Mouse (Mus musculus): ENCODE results near the gene Abcg4. TPM values are rescaled to one million over a fixed set of nuclear protein-coding genes. Genes with fewer than 3 reads are reported as not detected.
"Not testable (repeated sequence)": the region's sequence is repeated elsewhere in the genome, so short reads cannot be mapped to it uniquely, and the experiment has no call there.

Abcg4 gene
- polyA plus RNA-seq, 1 experiment from 2014 or later, result 20.1 TPM

DNA sequence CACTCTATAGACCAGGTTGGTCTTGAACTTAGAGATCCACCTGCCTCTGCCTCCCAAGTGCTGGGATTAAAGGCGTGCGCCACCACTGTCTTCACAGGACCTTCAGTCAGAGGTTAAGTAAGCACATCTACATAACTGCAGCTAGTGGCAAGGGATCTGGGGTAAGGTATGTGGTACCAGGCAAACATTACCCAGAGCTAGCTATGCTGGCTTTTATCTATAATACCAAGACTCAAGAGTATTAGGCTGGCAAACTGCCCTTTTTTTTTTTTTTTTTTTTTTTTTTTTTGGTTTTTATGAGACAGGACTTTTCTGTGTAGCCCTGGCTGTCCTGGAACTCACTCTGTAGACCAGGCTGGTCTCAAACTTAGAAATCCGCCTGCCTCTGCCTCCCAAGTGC lies 11.6 kb upstream of the Abcg4 start:
- not testable (repeated sequence) for DNase-seq; H3K4me3 ChIP-seq (replicated peaks; ENCODE audit: low read depth, low read length); H3K9me3 ChIP-seq (ENCODE audit: control insufficient read depth, low read length); H3K4me2 ChIP-seq (ENCODE audit: low read length); H3K9ac ChIP-seq (replicated peaks; ENCODE audit: low read length); H3K4me1 ChIP-seq (ENCODE audit: control insufficient read depth, insufficient read depth, low read length); ATAC-seq (ENCODE audit: low FRiP score, low TSS enrichment); H3K27me3 ChIP-seq (ENCODE audit: control insufficient read depth, insufficient read depth, low read length); H3K27ac ChIP-seq (replicated peaks; ENCODE audit: low read depth, low read length)
- 97% methylated on average over 3 of the region's 3 CpGs for WGBS
- peaks cover 74% of the 10 kb centered on the region for H3K36me3 ChIP-seq (ENCODE audit: control insufficient read depth, insufficient read depth, low read length)

DNA sequence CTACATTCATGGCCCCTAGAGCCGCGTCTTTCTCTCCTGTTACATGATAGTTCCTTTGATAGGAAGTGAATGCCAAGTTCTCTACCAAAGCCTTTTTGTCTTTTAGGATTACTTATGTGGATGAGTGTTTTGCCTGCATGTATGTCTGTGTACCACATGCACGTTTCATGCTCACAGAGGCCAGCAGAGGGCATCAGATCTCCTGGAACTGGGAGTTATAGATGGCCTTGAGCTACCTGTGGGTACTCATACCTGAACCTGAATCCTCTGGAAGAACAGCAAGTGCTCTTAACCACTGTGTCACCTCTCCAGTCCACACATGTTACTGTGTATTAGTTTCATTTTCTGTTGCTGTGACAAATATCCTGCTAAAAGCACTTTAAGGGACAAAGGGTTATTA lies 4.1 kb upstream of the Abcg4 start:
- no peak overlapping the region for H3K9ac ChIP-seq (replicated peaks; ENCODE audit: low read length)
- no peak for ATAC-seq (ENCODE audit: low FRiP score, low TSS enrichment)
- no peak overlapping the region for H3K4me2 ChIP-seq (ENCODE audit: low read length)
- peaks cover 12% of the 10 kb centered on the region; the same call in 1 of the 2 replicates for H3K4me1 ChIP-seq (ENCODE audit: control insufficient read depth, insufficient read depth, low read length)
- H3K27me3 ChIP-seq (ENCODE audit: control insufficient read depth, insufficient read depth, low read length), result no peaks in the 10 kb centered on the region
- no peak overlapping the region for H3K27ac ChIP-seq (replicated peaks; ENCODE audit: low read depth, low read length)
- peak; percentile 74 for DNase-seq
- WGBS, result 68% methylated on average over 3 of the region's 3 CpGs
- H3K9me3 ChIP-seq (ENCODE audit: control insufficient read depth, low read length), result no peaks in the 10 kb centered on the region
- no peak overlapping the region for H3K4me3 ChIP-seq (replicated peaks; ENCODE audit: low read depth, low read length)
- H3K36me3 ChIP-seq (ENCODE audit: control insufficient read depth, insufficient read depth, low read length), result peaks cover 64% of the 10 kb centered on the region

DNA sequence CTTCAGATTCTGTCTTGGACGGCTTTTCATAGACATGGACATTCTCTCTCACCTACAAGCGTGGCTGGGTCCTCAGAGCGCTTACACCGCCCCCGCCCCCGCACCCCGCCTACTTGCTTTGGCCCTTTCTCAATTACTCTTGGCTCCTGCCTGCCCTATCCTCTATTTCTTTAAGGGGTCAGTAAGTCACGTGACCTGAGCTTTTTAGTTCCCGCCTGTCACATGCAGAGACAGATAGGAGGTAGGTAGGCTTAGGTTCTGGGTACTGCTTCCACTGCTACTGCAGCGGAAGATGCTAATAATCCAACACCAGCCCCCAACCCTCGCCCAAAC lies 510 bp upstream of the Abcg4 start:
- Histone ChIP-seq H3K4me3 (replicated peaks; ENCODE audit: low read depth, low read length) (peak overlapping the region; percentile 88), H3K36me3 (ENCODE audit: control insufficient read depth, insufficient read depth, low read length) (peaks cover 35% of the 10 kb centered on the region), H3K9me3 (ENCODE audit: control insufficient read depth, low read length) (no peaks in the 10 kb centered on the region), H3K27me3 (ENCODE audit: control insufficient read depth, insufficient read depth, low read length) (no peaks in the 10 kb centered on the region), H3K4me1 (ENCODE audit: control insufficient read depth, insufficient read depth, low read length) (peaks cover 23% of the 10 kb centered on the region; the same call in 1 of the 2 replicates), H3K4me2 (ENCODE audit: low read length) (peak overlapping the region; percentile 90), H3K27ac (replicated peaks; ENCODE audit: low read depth, low read length) (peak overlapping the region; percentile 84), H3K9ac (replicated peaks; ENCODE audit: low read length) (peak overlapping the region; percentile 96)
- WGBS, result 6% methylated on average over 11 of the region's 11 CpGs
- ATAC-seq (ENCODE audit: low FRiP score, low TSS enrichment) (no peak), DNase-seq (peak; percentile 40)

DNA sequence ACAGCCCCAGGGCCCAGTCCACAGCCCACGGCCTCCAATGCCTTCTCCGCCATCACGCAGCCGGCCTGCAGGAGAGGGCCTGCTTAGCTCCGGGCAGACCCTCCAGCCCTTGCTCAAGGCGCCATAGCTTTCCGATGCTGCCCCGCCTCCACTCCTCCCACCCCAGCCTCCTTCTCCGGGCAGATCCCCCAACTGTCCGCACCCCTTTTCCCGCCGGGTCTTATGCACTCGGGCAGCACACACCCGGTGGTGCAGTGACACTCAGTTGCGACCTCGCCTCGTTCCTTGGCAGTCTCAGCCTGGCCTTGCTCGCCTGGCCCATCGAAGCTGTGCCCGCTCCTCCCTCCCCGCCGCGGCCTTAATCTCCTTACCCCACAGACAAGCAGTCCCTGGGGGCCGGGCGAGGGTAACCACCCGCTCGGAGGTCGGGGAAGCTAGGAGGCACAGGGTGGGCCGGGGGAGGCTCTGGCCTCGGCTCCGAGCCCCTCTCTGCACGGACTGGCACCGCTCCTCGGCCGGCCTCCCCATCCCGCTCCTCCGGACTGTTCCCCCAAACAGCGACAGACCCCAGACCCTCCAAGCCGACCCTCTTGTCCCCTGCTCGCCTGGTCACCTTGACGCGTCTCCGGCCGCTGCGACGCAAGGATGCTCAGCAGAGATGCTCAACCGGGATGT lies 877 bp downstream of the Abcg4 start:
- peak overlapping the region; percentile 88 for H3K4me3 ChIP-seq (replicated peaks; ENCODE audit: low read depth, low read length)
- peak overlapping the region; percentile 96 for H3K9ac ChIP-seq (replicated peaks; ENCODE audit: low read length)
- H3K4me1 ChIP-seq (ENCODE audit: control insufficient read depth, insufficient read depth, low read length), result peaks cover 23% of the 10 kb centered on the region; the same call in 1 of the 2 replicates
- no peaks in the 10 kb centered on the region for H3K27me3 ChIP-seq (ENCODE audit: control insufficient read depth, insufficient read depth, low read length)
- WGBS, result under 1% methylated on average over 47 of the region's 47 CpGs
- ATAC-seq (ENCODE audit: low FRiP score, low TSS enrichment), result peak; percentile 71
- H3K9me3 ChIP-seq (ENCODE audit: control insufficient read depth, low read length), result no peaks in the 10 kb centered on the region
- peak overlapping the region; percentile 84 for H3K27ac ChIP-seq (replicated peaks; ENCODE audit: low read depth, low read length)
- peak; percentile 80 for DNase-seq
- H3K4me2 ChIP-seq (ENCODE audit: low read length), result peak overlapping the region; percentile 90
- H3K36me3 ChIP-seq (ENCODE audit: control insufficient read depth, insufficient read depth, low read length), result peaks cover 25% of the 10 kb centered on the region

DNA sequence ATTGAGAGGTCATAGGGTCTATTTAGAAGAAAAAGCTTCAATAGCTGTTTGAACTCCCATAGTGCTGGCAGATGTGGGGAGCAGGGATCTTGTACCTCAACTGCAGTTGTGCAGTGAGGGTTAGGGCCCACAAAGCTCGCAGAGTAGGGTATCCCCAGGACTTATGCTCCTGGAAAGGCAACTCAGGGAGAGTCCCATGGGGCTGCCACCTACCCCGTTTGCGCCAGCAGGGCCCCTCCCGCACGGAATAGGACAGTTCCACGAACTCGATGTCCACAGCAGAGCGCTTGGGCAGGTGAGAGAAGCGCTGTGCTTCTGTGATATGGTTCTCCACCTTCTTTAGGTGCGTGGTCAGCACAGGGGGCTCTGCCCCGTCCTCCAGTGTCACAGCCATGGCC lies 1.4 kb downstream of the Abcg4 start:
- peak overlapping the region; percentile 84 for H3K27ac ChIP-seq (replicated peaks; ENCODE audit: low read depth, low read length)
- no peaks in the 10 kb centered on the region for H3K27me3 ChIP-seq (ENCODE audit: control insufficient read depth, insufficient read depth, low read length)
- ATAC-seq (ENCODE audit: low FRiP score, low TSS enrichment) (no peak), DNase-seq (peak; percentile 41)
- peak overlapping the region; percentile 90 for H3K4me2 ChIP-seq (ENCODE audit: low read length)
- H3K9me3 ChIP-seq (ENCODE audit: control insufficient read depth, low read length), result no peaks in the 10 kb centered on the region
- peak overlapping the region; percentile 88 for H3K4me3 ChIP-seq (replicated peaks; ENCODE audit: low read depth, low read length)
- H3K9ac ChIP-seq (replicated peaks; ENCODE audit: low read length), result peak overlapping the region; percentile 96
- WGBS, result 2% methylated on average over 11 of the region's 11 CpGs
- peaks cover 23% of the 10 kb centered on the region; the same call in 1 of the 2 replicates for H3K4me1 ChIP-seq (ENCODE audit: control insufficient read depth, insufficient read depth, low read length)
- H3K36me3 ChIP-seq (ENCODE audit: control insufficient read depth, insufficient read depth, low read length), result peaks cover 20% of the 10 kb centered on the region; the same call in 1 of the 2 replicates

DNA sequence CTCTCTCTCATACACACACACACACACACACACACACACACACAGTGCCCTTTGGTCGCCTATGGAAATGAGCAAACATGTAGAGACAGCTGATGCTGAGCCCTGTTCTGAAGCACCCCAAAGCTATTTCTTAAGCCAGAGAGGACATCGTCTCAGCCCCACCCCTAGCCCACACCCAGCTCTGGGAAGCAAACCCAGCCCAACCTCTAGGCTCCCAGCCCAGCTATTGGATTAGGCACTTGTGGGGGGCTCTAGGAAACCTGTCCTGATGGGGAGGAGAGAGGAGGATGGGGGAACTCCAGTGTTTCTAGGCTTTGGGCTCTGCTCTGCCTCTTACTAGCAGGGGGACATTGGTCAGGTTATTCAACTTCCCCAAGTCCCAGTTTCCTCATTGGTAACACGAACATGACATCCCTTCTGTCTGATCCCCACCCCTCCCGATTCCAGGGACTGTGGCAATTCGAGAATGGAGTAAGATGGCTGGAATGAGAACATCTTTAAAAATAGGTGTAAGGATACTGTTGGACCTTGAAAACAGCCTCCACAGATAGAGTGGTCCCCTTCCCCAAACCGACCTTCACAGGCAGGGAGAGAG lies 2.1 kb downstream of the Abcg4 start:
- ATAC-seq (ENCODE audit: low FRiP score, low TSS enrichment), result no peak
- Histone ChIP-seq H3K9ac (replicated peaks; ENCODE audit: low read length) (peak overlapping the region; percentile 96), H3K9me3 (ENCODE audit: control insufficient read depth, low read length) (no peaks in the 10 kb centered on the region), H3K4me1 (ENCODE audit: control insufficient read depth, insufficient read depth, low read length) (peaks cover 23% of the 10 kb centered on the region; the same call in 1 of the 2 replicates), H3K27ac (replicated peaks; ENCODE audit: low read depth, low read length) (no peak overlapping the region), H3K4me3 (replicated peaks; ENCODE audit: low read depth, low read length) (peak overlapping the region; percentile 88), H3K4me2 (ENCODE audit: low read length) (peak overlapping the region; percentile 90), H3K36me3 (ENCODE audit: control insufficient read depth, insufficient read depth, low read length) (peaks cover 16% of the 10 kb centered on the region), H3K27me3 (ENCODE audit: control insufficient read depth, insufficient read depth, low read length) (no peaks in the 10 kb centered on the region)
- no peak for DNase-seq
- 8% methylated on average over 6 of the region's 6 CpGs for WGBS

DNA sequence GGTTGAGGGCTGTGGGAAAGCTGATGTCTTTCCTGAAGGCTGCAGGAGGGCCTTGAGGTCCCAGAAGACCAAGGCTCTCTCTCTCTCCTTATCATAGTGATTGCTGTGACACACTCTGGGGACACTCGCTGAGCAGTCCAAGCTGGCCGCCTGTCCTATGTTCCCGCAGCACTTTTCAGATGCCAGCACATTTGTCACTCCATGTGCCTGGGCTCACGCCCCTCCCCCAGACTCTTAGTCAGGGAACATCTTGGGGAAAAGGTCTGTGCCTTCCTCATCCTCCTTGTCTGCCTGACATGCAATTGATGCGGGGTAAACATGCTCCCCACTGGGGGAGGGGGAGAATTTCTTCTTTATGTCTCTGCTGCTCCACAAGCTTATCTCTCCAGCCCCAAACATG lies 5.2 kb downstream of the Abcg4 start:
- no peak for DNase-seq
- 72% methylated on average over 5 of the region's 5 CpGs for WGBS
- peaks cover 11% of the 10 kb centered on the region; the same call in 1 of the 2 replicates for H3K4me1 ChIP-seq (ENCODE audit: control insufficient read depth, insufficient read depth, low read length)
- H3K36me3 ChIP-seq (ENCODE audit: control insufficient read depth, insufficient read depth, low read length), result peaks cover 39% of the 10 kb centered on the region
- no peak overlapping the region for H3K27ac ChIP-seq (replicated peaks; ENCODE audit: low read depth, low read length)
- H3K9me3 ChIP-seq (ENCODE audit: control insufficient read depth, low read length), result no peaks in the 10 kb centered on the region
- no peak for ATAC-seq (ENCODE audit: low FRiP score, low TSS enrichment)
- H3K4me3 ChIP-seq (replicated peaks; ENCODE audit: low read depth, low read length), result no peak overlapping the region
- no peaks in the 10 kb centered on the region for H3K27me3 ChIP-seq (ENCODE audit: control insufficient read depth, insufficient read depth, low read length)
- no peak overlapping the region for H3K9ac ChIP-seq (replicated peaks; ENCODE audit: low read length)
- H3K4me2 ChIP-seq (ENCODE audit: low read length), result no peak overlapping the region

DNA sequence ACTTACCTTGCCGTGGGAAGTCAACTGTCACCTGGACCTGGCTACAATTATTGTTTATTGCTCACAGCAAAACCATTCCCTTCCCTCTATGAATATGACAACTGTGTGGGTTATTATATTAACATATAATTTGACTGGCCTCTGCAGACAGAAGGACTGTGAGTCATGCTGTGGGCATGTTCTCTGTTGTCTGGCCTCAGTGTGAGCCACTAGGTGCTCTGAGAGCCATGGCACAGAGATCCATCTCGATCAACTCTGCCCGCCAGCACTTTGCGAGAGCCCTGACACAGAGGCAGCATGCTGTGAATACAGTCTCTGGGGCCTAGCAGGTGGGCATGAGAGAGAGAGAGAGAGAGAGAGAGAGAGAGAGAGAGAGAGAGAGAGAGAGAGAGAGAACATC lies 18.4 kb downstream of the Abcg4 start:
- H3K4me1 ChIP-seq (ENCODE audit: control insufficient read depth, insufficient read depth, low read length), result peaks cover 17% of the 10 kb centered on the region
- no peak for DNase-seq
- H3K36me3 ChIP-seq (ENCODE audit: control insufficient read depth, insufficient read depth, low read length), result peaks cover 22% of the 10 kb centered on the region

DNA sequence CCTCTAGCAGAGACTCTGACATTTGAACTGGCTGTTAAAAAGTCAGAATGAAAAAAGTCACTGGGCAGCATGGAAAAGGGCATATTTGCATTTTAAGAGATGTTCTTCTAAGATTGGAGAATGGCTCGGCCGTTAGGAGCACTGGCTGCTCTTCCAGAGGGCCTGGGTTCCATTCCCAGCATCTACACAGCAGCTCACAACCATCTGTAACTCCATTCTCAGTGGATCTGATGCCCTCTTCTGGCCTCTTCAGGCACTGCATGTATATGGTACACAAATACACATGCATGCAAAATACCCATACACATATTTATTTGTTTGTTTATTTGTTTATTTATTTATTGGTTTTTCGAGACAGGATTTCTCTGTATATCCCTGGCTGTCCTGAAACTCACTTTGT lies 19.3 kb downstream of the Abcg4 start:
- ATAC-seq (ENCODE audit: low FRiP score, low TSS enrichment), result no peak
- 83% methylated on average over 3 of the region's 3 CpGs for WGBS

More for the DNA sequence above, 18.4 kb downstream of the Abcg4 start:
- WGBS, result 89% methylated on average over 4 of the region's 4 CpGs
- Histone ChIP-seq H3K4me3 (replicated peaks; ENCODE audit: low read depth, low read length) (no peak overlapping the region), H3K27ac (replicated peaks; ENCODE audit: low read depth, low read length) (no peak overlapping the region), H3K9me3 (ENCODE audit: control insufficient read depth, low read length) (no peaks in the 10 kb centered on the region), H3K9ac (replicated peaks; ENCODE audit: low read length) (no peak overlapping the region), H3K27me3 (ENCODE audit: control insufficient read depth, insufficient read depth, low read length) (no peaks in the 10 kb centered on the region), H3K4me2 (ENCODE audit: low read length) (no peak overlapping the region)
- ATAC-seq (ENCODE audit: low FRiP score, low TSS enrichment), result no peak

More for the DNA sequence above, 19.3 kb downstream of the Abcg4 start:
- Histone ChIP-seq H3K27me3 (ENCODE audit: control insufficient read depth, insufficient read depth, low read length) (no peaks in the 10 kb centered on the region), H3K9ac (replicated peaks; ENCODE audit: low read length) (no peak overlapping the region), H3K27ac (replicated peaks; ENCODE audit: low read depth, low read length) (no peak overlapping the region), H3K4me2 (ENCODE audit: low read length) (no peak overlapping the region), H3K4me3 (replicated peaks; ENCODE audit: low read depth, low read length) (no peak overlapping the region), H3K4me1 (ENCODE audit: control insufficient read depth, insufficient read depth, low read length) (peaks cover 25% of the 10 kb centered on the region), H3K36me3 (ENCODE audit: control insufficient read depth, insufficient read depth, low read length) (peaks cover 13% of the 10 kb centered on the region), H3K9me3 (ENCODE audit: control insufficient read depth, low read length) (no peaks in the 10 kb centered on the region)
- no peak for DNase-seq

Measured in midbrain, embryonic 14.5 days (tissue).